Mouse (Mus musculus): ENCODE measurements at regions not wholly inside any gene's neighbourhood (a gene's known extent, or its start where the extent isn't known, plus 50 kb on each side); places are given as distances from the start of the nearest gene placed in this dataset.

DNA sequence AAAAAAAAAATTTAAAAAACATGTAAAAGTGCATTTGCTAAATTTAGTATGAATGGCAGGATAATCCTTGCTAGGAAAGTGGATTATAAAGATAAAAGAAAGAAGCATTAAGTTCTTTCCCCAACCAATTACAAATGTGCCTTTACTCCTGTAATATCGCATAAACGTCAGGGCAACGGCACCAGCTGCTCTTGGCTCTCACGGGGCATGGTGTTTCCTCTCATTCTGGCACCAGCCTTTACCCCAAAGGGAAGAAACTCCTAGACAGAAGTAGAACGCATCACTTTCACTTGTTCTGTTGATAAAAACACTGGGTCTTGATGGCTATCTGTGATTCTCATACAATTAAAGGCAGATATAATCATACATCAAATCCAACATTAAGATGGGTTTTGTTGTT is 288.7 kb upstream of the Plscr5 start:
- ATAC-seq (no peak), DNase-seq (ENCODE audit: low spot score) (no peak)
- Histone ChIP-seq H3K27ac (ENCODE audit: low read depth, low read length) (no peak overlapping the region), H3K36me3 (ENCODE audit: control insufficient read depth, insufficient read depth, low read length) (no peaks in the 10 kb centered on the region), H3K4me2 (ENCODE audit: low read length) (no peak overlapping the region), H3K4me3 (ENCODE audit: low read depth, low read length) (no peak overlapping the region), H3K9ac (ENCODE audit: low read length) (no peak overlapping the region), H3K27me3 (replicated peaks; ENCODE audit: control insufficient read depth, insufficient read depth, low read length) (no peaks in the 10 kb centered on the region), H3K9me3 (replicated peaks; ENCODE audit: control insufficient read depth, low read length) (no peaks in the 10 kb centered on the region), H3K4me1 (ENCODE audit: control insufficient read depth, insufficient read depth, low read length) (no peaks in the 10 kb centered on the region)
- 79% methylated on average over 5 of the region's 5 CpGs for WGBS

DNA sequence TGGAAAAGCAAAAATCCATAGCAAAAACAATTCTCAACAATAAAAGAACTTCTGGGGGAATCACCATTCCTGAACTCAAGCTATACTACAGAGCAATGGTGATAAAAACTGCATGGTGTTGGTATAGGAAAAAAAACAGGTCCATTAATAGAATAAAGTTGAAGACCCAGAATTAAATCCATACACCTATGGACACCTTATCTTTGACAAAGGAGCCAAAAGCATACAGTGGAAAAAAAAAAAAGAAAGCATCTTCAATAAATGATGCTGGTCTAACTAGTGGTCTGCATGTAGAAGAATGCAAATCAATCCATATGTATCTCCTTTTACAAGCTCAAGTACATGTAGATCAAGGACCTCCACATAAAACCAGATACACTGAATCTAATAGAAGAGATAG is 291.8 kb upstream of the Plscr5 start:
- Histone ChIP-seq H3K27ac (ENCODE audit: low read depth, low read length) (no peak overlapping the region), H3K4me3 (ENCODE audit: low read depth, low read length) (no peak overlapping the region), H3K36me3 (ENCODE audit: control insufficient read depth, insufficient read depth, low read length) (no peaks in the 10 kb centered on the region), H3K4me2 (ENCODE audit: low read length) (no peak overlapping the region), H3K4me1 (ENCODE audit: control insufficient read depth, insufficient read depth, low read length) (no peaks in the 10 kb centered on the region), H3K27me3 (replicated peaks; ENCODE audit: control insufficient read depth, insufficient read depth, low read length) (no peaks in the 10 kb centered on the region), H3K9ac (ENCODE audit: low read length) (no peak overlapping the region), H3K9me3 (replicated peaks; ENCODE audit: control insufficient read depth, low read length) (no peaks in the 10 kb centered on the region)
- no peak for ATAC-seq
- no peak for DNase-seq (ENCODE audit: low spot score)

DNA sequence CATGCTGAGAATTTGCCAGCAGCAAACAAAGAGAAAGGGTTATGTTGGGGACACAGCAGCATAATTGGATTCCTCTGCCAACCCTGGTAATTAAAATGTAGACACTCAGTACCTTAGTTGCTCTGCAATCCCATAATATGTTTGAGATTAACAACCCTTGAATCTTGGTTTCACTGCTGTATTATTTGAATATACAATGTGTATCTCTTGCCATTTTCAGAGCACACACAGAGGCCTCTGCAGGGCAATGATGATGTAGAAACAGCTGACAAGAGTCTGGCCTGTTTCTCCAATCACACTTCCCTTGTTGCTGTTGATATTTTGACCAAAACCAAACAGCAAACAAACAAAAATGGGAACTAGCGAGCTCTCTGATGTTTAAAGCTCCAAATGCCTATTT is 315.9 kb upstream of the Plscr5 start:
- H3K27ac ChIP-seq (ENCODE audit: low read depth, low read length): no peak overlapping the region
- no peaks in the 10 kb centered on the region for H3K27me3 ChIP-seq (replicated peaks; ENCODE audit: control insufficient read depth, insufficient read depth, low read length)
- H3K4me3 ChIP-seq (ENCODE audit: low read depth, low read length): no peak overlapping the region
- no peaks in the 10 kb centered on the region for H3K9me3 ChIP-seq (replicated peaks; ENCODE audit: control insufficient read depth, low read length)
- H3K9ac ChIP-seq (ENCODE audit: low read length): no peak overlapping the region
- 83% methylated on average over 1 of the region's 1 CpGs for WGBS
- no peak overlapping the region for H3K4me2 ChIP-seq (ENCODE audit: low read length)
- H3K36me3 ChIP-seq (ENCODE audit: control insufficient read depth, insufficient read depth, low read length): no peaks in the 10 kb centered on the region
- no peak for ATAC-seq
- DNase-seq (ENCODE audit: low spot score): no peak
- no peaks in the 10 kb centered on the region for H3K4me1 ChIP-seq (ENCODE audit: control insufficient read depth, insufficient read depth, low read length)

DNA sequence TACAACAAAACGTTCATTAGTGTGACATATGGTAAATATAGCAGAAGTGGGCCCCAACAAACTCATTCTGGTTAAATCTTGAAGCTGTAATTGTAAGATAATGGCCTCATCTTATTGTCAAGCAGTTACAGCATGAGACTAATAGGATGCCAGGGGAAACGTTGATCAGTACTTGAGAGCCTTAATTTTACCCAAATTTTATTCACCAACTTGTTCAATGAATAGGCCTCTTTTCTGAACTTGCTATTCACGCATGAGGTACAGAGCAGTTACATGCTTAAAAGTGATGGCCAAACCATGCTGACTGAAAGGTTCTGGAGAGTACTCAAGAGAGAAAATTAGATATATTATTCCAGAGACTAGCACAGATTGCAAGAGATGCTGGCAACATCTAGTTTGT is 361.2 kb upstream of the Plscr5 start:
- no peak overlapping the region for H3K4me3 ChIP-seq (ENCODE audit: low read depth, low read length)
- no peak overlapping the region for H3K9ac ChIP-seq (ENCODE audit: low read length)
- no peak overlapping the region for H3K4me2 ChIP-seq (ENCODE audit: low read length)
- no peaks in the 10 kb centered on the region for H3K9me3 ChIP-seq (replicated peaks; ENCODE audit: control insufficient read depth, low read length)
- 30% methylated on average over 3 of the region's 3 CpGs for WGBS
- no peaks in the 10 kb centered on the region for H3K27me3 ChIP-seq (replicated peaks; ENCODE audit: control insufficient read depth, insufficient read depth, low read length)
- peak; percentile 5 for DNase-seq (ENCODE audit: low spot score)
- no peaks in the 10 kb centered on the region for H3K4me1 ChIP-seq (ENCODE audit: control insufficient read depth, insufficient read depth, low read length)
- H3K36me3 ChIP-seq (ENCODE audit: control insufficient read depth, insufficient read depth, low read length): no peaks in the 10 kb centered on the region
- no peak overlapping the region for H3K27ac ChIP-seq (ENCODE audit: low read depth, low read length)
- ATAC-seq: no peak

DNA sequence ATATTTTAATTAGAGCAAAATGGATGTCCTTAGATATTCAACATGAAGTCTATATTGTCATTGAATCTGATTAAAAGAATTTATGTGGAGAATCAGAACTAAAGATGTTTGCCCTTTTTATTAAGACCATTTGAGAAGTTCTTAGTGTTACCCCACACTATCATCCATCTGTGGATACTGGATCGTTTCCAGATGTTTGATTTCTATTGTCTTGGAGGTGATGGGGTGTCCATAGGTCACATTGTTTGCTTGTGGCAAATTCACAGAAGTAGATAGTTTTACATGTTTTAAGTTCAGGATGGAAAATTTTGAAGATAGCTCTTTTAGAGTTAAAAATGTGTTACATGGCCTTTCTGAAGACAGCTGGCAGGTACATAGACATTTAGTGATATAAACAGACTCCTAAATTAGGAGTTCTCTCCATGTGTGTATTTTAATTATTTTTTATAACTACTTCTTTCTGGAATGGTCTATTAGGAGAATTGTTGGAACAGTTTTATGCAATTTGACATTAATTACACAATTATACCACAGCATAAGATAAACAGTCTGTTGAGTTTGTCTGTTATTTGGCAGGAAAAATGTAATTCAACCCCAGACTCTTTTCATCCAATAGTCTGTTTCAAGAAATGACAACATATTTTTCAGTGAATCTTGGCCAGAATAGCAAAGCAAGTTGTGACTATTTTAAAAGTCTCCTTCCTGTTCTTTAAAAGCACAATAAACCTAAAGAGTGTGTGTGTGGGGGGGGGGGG is 368.8 kb upstream of the Plscr5 start:
- ATAC-seq: peak; percentile 63; the same call in 1 of the 2 replicates

DNA sequence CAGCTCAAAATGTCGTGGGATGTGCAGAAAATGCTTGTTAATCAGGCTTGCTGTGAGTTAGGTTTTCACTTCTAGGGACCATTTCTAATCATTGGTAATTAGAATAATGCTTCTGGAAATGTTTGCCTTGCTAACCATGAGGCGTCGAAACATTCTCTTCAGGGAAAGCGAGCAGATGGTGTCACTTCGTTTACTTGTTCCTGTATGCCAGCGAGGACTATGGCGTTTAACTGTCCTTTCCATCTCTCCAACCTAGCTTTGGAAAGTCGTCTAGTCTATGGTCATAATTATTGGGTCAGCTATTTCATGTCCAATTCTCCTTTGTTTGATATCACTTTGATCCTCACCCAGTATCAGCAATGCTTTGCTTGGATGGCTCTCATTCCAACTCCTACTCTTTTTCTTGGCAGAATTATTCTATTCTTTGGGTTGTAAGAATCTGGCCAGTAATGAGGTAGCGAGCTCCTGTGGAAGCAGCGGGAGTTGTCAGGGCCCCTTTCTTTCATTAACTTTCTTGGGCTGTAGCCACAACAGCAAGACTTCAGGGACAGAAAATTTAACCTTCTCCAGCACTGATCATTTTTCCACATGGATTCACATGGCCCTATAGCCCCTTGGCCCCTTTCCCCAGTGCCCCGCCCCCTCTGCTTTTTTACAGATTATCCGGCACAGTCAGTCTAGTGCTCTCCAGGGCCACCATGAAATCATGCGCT is 374.0 kb upstream of the Plscr5 start:
- peaks cover 6% of the 10 kb centered on the region for H3K4me1 ChIP-seq (ENCODE audit: control insufficient read depth, insufficient read depth, low read length)
- H3K9ac ChIP-seq (ENCODE audit: low read length): no peak overlapping the region
- 12% methylated on average over 13 of the region's 13 CpGs for WGBS
- DNase-seq (ENCODE audit: low spot score) (peak; percentile 85), ATAC-seq (peak; percentile 92)
- no peak overlapping the region for H3K4me3 ChIP-seq (ENCODE audit: low read depth, low read length)
- H3K9me3 ChIP-seq (replicated peaks; ENCODE audit: control insufficient read depth, low read length): no peaks in the 10 kb centered on the region
- no peaks in the 10 kb centered on the region for H3K36me3 ChIP-seq (ENCODE audit: control insufficient read depth, insufficient read depth, low read length)
- H3K27me3 ChIP-seq (replicated peaks; ENCODE audit: control insufficient read depth, insufficient read depth, low read length): no peaks in the 10 kb centered on the region
- no peak overlapping the region for H3K27ac ChIP-seq (ENCODE audit: low read depth, low read length)
- 0 out of 2 replicates have a peak overlapping the region, but pooled peaks have one; percentile 18 for H3K4me2 ChIP-seq (ENCODE audit: low read length)

More for the DNA sequence above, 368.8 kb upstream of the Plscr5 start:
- Histone ChIP-seq H3K27me3 (replicated peaks; ENCODE audit: control insufficient read depth, insufficient read depth, low read length) (no peaks in the 10 kb centered on the region), H3K4me3 (ENCODE audit: low read depth, low read length) (no peak overlapping the region), H3K4me2 (ENCODE audit: low read length) (no peak overlapping the region), H3K9me3 (replicated peaks; ENCODE audit: control insufficient read depth, low read length) (no peaks in the 10 kb centered on the region), H3K27ac (ENCODE audit: low read depth, low read length) (no peak overlapping the region), H3K9ac (ENCODE audit: low read length) (no peak overlapping the region), H3K36me3 (ENCODE audit: control insufficient read depth, insufficient read depth, low read length) (no peaks in the 10 kb centered on the region), H3K4me1 (ENCODE audit: control insufficient read depth, insufficient read depth, low read length) (peaks cover 2% of the 10 kb centered on the region; the same call in 1 of the 2 replicates)
- peak; percentile 76 for DNase-seq (ENCODE audit: low spot score)
- WGBS: 77% methylated on average over 1 of the region's 1 CpGs

DNA sequence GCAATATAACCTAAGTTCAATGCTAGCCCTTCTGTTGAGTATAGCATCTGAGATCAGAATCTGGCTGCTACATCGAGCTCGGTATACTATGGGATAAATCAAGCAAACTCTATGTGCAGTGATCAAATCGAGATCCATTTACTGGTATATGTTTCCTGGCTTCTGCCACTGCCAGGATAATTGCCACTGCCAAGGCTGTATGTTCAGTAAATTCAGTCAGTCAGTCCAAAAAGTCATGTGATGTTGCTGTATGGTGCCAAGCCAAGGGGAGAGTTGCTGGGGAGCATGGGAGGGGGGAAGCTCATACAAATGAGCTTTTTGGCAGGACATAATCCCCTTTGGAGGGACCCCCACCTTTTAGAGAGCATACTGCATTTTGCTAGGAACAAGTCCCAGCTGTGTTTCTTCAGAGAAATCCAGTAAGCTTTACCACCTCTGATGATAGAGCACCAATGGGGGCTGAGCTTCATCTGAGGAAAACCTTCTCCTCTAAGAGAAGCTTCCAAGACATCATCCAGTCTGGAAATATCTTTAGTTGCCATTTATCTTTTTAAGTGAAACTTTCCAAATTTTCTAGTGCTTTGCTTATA is 389.3 kb upstream of the Plscr5 start:
- DNase-seq (ENCODE audit: low spot score): peak; percentile 65

DNA sequence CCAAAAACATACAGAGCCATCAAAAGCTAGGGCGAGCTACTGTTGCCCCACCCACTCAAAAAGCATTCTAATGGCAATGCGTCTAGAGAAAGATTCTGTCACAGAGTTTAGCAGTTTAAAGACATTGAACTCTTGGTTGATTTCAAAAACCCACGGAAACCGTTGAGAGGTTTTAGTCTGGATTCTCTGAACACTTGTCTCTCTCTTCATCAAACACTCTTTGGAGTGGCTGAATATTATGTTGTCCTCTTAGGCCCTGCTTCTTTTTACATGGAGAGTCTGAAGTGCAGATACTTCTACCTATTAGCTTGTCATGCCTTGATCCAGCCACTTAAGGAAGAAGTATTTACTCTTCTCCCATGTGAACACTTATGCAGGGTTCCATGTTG is 393.9 kb upstream of the Plscr5 start:
- H3K27ac ChIP-seq (ENCODE audit: low read depth, low read length): no peak overlapping the region
- H3K4me2 ChIP-seq (ENCODE audit: low read length): no peak overlapping the region
- H3K9ac ChIP-seq (ENCODE audit: low read length): no peak overlapping the region
- no peaks in the 10 kb centered on the region for H3K9me3 ChIP-seq (replicated peaks; ENCODE audit: control insufficient read depth, low read length)
- H3K27me3 ChIP-seq (replicated peaks; ENCODE audit: control insufficient read depth, insufficient read depth, low read length): no peaks in the 10 kb centered on the region
- ATAC-seq: no peak; the same call in 1 of the 2 replicates
- WGBS: 87% methylated on average over 4 of the region's 4 CpGs
- no peak overlapping the region for H3K4me3 ChIP-seq (ENCODE audit: low read depth, low read length)
- no peak for DNase-seq (ENCODE audit: low spot score)
- H3K36me3 ChIP-seq (ENCODE audit: control insufficient read depth, insufficient read depth, low read length): no peaks in the 10 kb centered on the region
- no peaks in the 10 kb centered on the region for H3K4me1 ChIP-seq (ENCODE audit: control insufficient read depth, insufficient read depth, low read length)

More for the DNA sequence above, 389.3 kb upstream of the Plscr5 start:
- H3K27me3 ChIP-seq (replicated peaks; ENCODE audit: control insufficient read depth, insufficient read depth, low read length): no peaks in the 10 kb centered on the region
- 69% methylated on average over 3 of the region's 3 CpGs for WGBS
- no peaks in the 10 kb centered on the region for H3K4me1 ChIP-seq (ENCODE audit: control insufficient read depth, insufficient read depth, low read length)
- H3K9ac ChIP-seq (ENCODE audit: low read length): no peak overlapping the region
- no peaks in the 10 kb centered on the region for H3K36me3 ChIP-seq (ENCODE audit: control insufficient read depth, insufficient read depth, low read length)
- H3K4me2 ChIP-seq (ENCODE audit: low read length): no peak overlapping the region
- peak; percentile 54; the same call in 1 of the 2 replicates for ATAC-seq
- H3K9me3 ChIP-seq (replicated peaks; ENCODE audit: control insufficient read depth, low read length): no peaks in the 10 kb centered on the region
- no peak overlapping the region for H3K4me3 ChIP-seq (ENCODE audit: low read depth, low read length)
- H3K27ac ChIP-seq (ENCODE audit: low read depth, low read length): no peak overlapping the region

Measured in forebrain, embryonic 14.5 days (tissue).